Mouse (Mus musculus): ENCODE measurements around the gene Galnt2.

Gene Galnt2

DNA sequence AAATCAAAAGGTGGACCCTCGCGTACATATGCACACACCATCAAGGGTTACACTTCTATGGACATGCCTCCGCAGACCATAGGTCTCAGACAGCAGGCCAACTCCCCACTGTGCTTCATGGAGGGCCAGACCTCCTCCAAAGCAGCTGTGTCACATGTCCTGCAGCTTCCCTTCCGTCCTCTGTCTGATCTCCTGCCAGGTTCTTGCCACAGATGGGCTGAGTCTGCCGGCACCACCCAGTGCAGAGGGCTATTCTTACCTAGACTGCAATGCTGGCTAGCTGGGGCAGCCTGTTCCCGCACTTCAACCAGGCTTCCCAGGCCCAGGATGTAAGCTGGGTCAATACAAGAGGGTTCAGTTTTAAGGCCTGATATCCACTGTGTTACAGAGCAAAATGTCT is 144.0 kb downstream of the Galnt2 start:
- DNase-seq (ENCODE audit: low spot score): no peak

DNA sequence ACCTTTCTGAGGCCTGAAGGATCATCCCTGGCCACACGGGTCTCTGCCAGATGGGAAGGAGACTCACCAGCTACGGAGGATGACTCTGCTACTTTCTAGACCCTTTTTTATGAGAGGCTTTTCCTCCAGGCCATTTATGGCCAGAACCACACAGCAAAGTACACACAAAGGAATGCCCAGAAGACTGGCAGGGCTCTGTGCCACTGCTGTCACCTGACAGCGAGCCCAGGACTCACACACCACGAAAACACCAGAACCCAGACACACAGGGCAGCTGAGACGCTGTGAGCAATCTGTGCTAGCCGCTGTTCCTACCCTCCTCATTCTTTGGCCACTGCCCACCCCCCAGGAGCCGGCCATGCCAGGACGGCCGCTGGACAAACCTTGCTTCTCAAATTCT is 144.5 kb downstream of the Galnt2 start:
- no peak for DNase-seq (ENCODE audit: low spot score)

DNA sequence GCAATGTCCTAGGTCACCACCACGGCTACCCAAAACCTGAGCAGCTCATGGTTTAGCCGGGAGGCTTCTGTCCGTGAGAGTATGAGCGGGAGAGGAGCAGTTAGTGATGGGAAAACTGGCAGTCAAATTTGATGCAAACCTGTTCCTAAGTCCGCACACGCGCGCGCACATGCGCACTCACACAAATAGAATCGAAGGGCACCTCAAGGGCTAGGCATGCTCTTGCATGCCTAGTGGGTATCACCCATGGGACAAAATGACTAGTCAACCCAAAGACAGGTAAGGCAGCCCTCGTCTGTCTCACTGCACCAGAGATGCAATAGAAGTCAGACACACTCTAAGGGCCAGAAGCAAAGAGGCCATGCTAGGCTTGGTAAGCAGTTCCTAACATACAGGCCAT is 145.2 kb downstream of the Galnt2 start:
- DNase-seq (ENCODE audit: low spot score): no peak

DNA sequence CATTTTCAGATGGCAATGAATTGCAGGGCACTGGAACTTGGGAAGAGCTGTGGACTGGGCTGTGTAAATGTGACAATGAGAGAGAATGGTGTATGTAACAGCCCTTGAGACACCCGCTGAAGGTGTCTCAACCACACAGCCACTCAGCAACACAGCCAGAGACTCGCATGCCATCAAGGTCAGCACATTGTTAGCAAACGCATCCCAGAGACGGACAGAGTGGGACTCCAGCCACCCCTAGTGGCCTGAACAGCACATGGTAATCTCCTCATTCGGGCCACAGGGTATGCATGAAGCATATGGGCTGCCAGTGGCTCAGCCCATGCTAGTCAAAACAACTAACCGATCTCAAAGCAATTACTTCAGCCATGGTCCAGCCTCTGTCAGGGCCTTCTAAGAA is 148.1 kb downstream of the Galnt2 start:
- no peak for DNase-seq (ENCODE audit: low spot score)

DNA sequence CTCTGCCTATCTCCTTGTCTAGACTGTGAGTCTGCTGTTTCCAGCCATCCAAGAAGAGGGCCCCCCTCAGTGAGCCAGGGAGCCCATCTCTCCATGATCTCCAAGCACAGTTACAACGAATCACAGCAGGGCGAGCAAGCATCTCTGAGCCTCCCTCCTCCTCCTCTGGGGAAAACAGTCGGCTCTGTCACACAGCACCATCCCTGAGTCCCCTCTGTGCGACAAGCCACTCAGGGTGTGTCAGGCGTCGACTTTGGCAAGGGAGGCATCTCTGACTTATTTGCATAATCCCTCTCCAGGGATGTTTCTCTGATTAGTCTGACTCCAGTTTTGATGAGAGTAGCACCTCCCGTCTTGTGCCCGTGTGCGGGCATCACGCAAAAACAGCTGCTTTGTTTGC is 151.0 kb downstream of the Galnt2 start:
- no peak for DNase-seq (ENCODE audit: low spot score)

DNA sequence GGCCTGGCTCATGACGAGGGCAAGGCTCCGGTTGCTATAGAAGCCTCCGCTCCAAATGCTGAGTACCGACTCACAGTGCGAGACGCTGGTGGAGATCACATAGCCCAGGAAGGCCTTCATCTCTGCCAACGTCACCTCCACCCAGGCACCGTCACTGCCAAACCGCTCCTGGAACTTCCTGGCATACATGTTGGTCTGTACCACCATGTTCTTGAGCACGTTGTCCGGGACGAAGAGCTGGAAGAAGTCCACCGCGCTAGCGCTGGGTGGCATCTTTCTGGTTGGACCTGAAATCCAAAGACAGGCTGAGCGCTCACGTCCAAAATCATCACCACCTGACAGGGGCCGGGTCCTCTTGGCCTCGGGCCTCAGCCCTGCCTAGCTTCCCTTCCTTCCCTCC is 153.1 kb downstream of the Galnt2 start:
- DNase-seq (ENCODE audit: low spot score): no peak

DNA sequence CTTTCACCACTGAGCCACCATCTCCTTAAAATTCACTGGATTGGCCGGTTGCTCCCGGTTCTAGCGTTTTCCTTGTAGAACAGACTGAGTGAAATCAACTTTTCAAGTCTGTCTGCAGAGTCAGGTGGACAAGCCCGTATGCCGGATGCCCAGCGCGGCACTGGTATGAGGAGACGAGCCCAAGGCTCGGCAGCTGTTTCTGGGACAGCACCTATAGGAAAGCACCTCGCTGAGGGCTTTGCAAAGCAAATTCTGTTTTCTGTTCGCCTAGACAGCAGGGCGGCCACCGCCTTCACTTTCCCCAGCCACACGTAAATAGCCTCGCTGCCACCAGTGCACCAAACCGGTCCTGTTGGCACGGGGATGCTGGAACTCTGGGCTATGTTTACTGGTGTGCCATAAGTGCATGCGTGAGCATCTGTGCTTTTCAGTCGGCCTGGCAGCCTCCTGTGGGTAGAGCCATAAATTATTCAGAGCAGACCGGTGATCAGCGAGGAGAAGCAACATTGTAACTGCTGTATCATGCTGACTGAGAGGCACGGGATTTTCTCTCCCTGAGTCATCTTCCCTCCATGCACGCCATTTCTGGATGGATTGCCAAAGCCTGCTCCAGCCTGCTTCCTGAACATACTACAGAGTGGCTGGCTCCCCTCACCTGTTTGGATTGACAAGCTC is 155.2 kb downstream of the Galnt2 start:
- no peak for DNase-seq (ENCODE audit: low spot score)

DNA sequence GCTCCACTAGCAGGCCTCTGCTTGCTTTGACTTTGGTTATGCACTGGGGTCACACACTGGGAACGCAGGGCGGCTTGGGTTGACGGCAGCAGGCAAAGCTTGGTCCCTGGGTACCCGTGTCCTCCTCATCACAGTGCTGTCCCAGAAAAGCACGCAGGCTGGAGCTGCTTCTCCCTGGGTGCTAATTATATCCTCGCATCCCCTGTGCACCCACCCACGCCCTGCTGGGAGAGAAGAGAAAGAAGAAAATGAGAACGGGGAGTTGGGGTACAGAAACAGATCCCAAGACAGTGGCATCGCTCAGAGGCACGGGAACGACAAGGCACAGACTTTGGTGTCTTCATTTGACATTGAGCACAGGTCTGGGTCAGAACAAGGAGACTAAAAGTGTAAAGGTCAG is 158.3 kb downstream of the Galnt2 start:
- no peak for DNase-seq (ENCODE audit: low spot score)

DNA sequence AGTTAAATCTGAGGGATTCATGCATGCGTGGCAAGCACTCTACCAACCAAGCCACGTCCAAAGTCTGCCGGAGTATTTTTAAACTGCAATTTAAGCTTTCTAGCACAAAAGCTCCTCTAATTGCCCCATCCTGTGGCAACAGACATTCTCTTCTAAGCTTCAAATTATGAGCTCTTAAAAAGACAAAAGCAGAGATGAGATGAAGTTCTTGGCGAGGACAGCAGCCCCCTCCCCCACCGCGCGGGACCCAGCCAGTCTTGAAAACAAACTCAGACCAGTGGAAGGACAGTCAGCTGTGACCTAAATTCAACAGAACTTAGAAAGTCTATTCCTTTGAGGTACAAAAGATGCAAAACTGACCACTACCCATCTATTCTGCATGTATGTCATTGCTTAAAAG is 160.0 kb downstream of the Galnt2 start:
- DNase-seq (ENCODE audit: low spot score): no peak

DNA sequence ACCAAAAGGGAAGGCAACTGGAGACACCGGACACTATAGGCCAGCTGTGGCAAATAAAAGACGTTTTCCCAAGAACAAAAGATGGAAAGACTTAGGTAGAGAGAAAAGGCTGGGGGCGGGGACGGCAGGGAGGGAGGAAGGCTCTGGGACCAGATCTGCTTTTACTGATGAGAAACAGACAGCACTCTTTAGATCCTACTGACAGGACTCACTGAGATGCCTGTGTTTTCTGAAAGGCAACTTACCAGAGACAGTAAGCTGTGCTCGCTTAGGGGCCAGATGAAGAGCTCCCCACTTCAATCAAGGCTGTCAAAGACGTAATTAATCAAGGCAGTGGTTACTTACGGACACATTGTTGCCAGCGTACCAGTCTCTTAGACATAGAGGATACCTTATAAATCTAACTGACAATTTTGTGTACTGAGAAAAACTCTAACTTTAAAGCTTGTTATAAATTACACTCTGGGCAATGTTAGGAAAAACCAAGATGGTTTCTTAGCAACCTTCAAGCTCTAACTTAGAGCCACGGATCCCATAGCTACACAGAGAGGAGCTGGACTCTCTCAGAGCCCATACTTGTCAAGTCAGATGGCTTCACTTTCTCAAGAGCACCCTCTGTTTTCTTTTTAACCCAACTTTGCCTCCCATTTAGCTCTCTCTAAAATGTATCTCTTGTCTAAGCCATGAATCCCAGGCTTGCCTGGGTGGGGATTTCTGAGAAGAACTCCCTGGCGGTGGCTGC is 161.3 kb downstream of the Galnt2 start:
- no peak for DNase-seq (ENCODE audit: low spot score)

DNA sequence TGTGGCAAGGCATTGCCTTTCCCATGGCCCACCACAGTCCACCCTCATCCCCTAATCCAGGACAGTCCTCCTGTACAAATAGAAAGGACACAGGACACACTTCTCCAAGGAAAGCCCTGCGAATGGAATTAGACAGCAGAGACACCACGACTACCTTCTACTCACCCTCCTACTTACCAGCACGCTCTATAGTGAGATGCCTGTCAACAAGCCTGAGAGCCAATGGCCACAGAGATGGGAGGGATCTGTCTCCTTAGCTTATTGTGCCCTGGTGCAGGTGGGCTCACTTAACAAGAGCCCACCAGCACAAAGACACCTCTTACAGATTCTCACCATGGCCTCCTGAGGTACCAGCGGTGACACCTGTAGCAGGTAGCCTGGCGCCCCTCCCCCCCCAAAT is 161.8 kb downstream of the Galnt2 start:
- DNase-seq (ENCODE audit: low spot score): no peak

DNA sequence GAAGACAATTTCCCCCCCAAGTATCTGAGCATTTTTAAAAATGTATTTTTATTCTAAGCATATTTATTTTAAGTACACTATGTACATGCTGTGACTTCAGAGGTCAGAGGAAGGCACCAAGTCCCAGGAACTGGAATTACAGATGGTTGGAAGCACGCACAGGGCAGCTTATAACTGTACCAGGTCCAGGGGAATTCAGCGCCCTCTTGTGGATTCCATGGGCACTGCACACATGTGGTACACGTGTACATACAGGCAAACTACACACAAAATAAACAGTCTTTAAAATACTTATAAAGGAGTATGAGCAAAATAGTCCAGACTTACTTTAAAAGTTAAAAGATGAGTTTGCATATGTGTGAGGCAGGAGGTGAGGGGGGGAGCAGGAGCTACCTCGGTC is 162.7 kb downstream of the Galnt2 start:
- peak; percentile 9 for DNase-seq (ENCODE audit: low spot score)

DNA sequence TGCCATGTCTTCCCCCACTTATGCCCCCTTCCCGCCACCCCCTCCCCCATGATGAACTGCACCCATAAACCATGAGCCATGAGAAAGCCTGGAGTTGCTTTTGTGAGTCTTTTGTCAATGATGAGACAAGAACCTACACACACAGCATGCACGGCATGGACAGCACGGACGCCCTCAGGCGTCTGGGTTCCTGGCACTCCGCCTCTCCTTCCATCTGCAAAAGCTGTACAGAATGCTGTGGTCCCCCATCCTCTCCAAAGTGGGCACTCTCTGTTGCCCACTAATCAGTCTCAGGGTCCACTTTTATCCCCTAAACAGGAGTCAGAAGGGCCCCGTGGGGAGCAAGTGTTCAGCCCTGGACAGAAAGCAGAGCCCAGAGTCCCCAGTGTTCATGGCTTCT is 163.8 kb downstream of the Galnt2 start:
- no peak for DNase-seq (ENCODE audit: low spot score)
